Comparison of ENCODE assay signal across 11 mouse cellular contexts in the genomic region with DNA sequence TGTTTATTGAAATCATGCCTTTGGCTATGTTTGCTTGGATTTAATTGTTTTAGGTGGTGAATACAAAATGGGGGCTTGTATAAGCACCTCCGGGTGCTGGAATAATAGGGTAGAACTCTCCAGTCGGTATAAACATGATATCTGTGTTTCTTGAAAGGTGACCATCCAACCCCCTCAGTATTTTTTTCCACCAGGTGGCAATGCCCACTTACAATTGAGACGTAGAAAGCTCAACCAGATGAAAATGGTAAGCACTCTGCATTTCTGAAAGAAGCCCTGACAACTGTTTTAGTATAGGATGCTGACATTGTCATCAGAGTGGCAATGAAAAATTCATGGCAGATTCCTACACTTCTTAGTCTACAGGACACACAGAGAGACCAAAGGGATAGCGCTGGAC.
DNase-seq lines count a peak whose midpoint lies in the region; ATAC-seq and TF ChIP-seq lines count a peak whose summit lies in the region.
"Had no signal": no experiment of that assay in that cellular context is flagged by ENCODE, and none has a peak within 500 bp of the region (broad histone marks: within the 10 kb centered on the region; RNA-seq: fewer than 3 reads in every experiment).

No protein-coding gene starts in this region.

- no peak for TF ChIP-seq EP300 in MEL (IDR thresholded peaks at IDR 0.05; ENCODE audit: low read depth in 1 of 2, low read length in 2 of 2)

- H3K27me3 ChIP-seq in forebrain, postnatal 0 days (ENCODE audit: insufficient read depth, low read length) = no peaks in the 10 kb centered on the region
- no peaks in the 10 kb centered on the region for H3K27me3 ChIP-seq in forebrain, embryonic 11.5 days (ENCODE audit: control insufficient read depth, insufficient read depth, low read length)
- H3K27me3 ChIP-seq in MEL (ENCODE audit: control insufficient read depth in 1 of 2, insufficient read depth in 2 of 2, low read length in 2 of 2) = peaks cover 0 to 1% of the 10 kb centered on the region in 2 experiments; a peak in 1 of 4 replicates
- no peaks in the 10 kb centered on the region for H3K27me3 ChIP-seq in embryonic facial prominence, embryonic 11.5 days (ENCODE audit: control insufficient read depth, insufficient read depth, low read length)
- H3K27me3 ChIP-seq: embryonic facial prominence, embryonic 15.5 days; limb, embryonic 12.5 days had no signal

- peak; percentile 60 for DNase-seq in forebrain, postnatal 0 days
- DNase-seq in forebrain, embryonic 11.5 days (ENCODE audit: low spot score) = no peak
- peak; percentile 8 for DNase-seq in left cerebral cortex, postnatal 14 days (ENCODE audit: low spot score in 2 of 2)
- no peak for DNase-seq in left cerebral cortex, postnatal 36 days (ENCODE audit: low spot score in 2 of 2)
- no peak for DNase-seq in MEL (ENCODE audit: low read depth, low spot score)
- DNase-seq in embryonic facial prominence, embryonic 11.5 days (ENCODE audit: low spot score) = peak; percentile 18
- no peak for DNase-seq in urinary bladder, adult 18-20 months (ENCODE audit: low spot score in 2 of 2)
- no peak for DNase-seq in heart, adult 11 months

- no peak overlapping the region for H3K9ac ChIP-seq in forebrain, postnatal 0 days
- no peak overlapping the region for H3K9ac ChIP-seq in forebrain, embryonic 11.5 days (ENCODE audit: low read length)
- H3K9ac ChIP-seq in MEL (ENCODE audit: control insufficient read depth, low read depth, low read length, poor library complexity, severe bottlenecking) = no peak overlapping the region
- H3K9ac ChIP-seq in embryonic facial prominence, embryonic 11.5 days (replicated peaks; ENCODE audit: low read length) = no peak overlapping the region
- H3K9ac ChIP-seq: embryonic facial prominence, embryonic 15.5 days; limb, embryonic 12.5 days had no signal

- H3K9me3 ChIP-seq in forebrain, postnatal 0 days (ENCODE audit: low read length) = no peaks in the 10 kb centered on the region
- no peaks in the 10 kb centered on the region for H3K9me3 ChIP-seq in forebrain, embryonic 11.5 days (ENCODE audit: control insufficient read depth, low read length)
- H3K9me3 ChIP-seq in MEL (replicated peaks; ENCODE audit: insufficient read depth, low read length) = no peaks in the 10 kb centered on the region
- no peaks in the 10 kb centered on the region for H3K9me3 ChIP-seq in embryonic facial prominence, embryonic 11.5 days (replicated peaks; ENCODE audit: control insufficient read depth, low read length)
- H3K9me3 ChIP-seq: embryonic facial prominence, embryonic 15.5 days; limb, embryonic 12.5 days had no signal

- no peaks in the 10 kb centered on the region for H3K79me2 ChIP-seq in MEL (ENCODE audit: control insufficient read depth, insufficient read depth, low read length, poor library complexity)

- ATAC-seq in forebrain, postnatal 0 days = no peak
- no peak for ATAC-seq in forebrain, embryonic 11.5 days (replicated peaks; ENCODE audit: low FRiP score)
- ATAC-seq in embryonic facial prominence, embryonic 11.5 days (replicated peaks; ENCODE audit: insufficient number of reproducible peaks, low FRiP score, low TSS enrichment, low read depth) = no peak

- no peak for TF ChIP-seq POLR2A in MEL (IDR thresholded peaks at IDR 0.05; ENCODE audit: control insufficient read depth in 1 of 2, insufficient read depth in 1 of 2, low read depth in 1 of 2, low read length in 2 of 2, poor library complexity in 1 of 2)

- H3K4me3 ChIP-seq in forebrain, postnatal 0 days (ENCODE audit: low read depth, low read length) = no peak overlapping the region
- H3K4me3 ChIP-seq in forebrain, embryonic 11.5 days (ENCODE audit: low read depth, low read length) = no peak overlapping the region
- no peak overlapping the region for H3K4me3 ChIP-seq in MEL (ENCODE audit: control insufficient read depth in 1 of 2, insufficient read depth in 1 of 2, low read depth in 2 of 2, low read length in 2 of 2)
- no peak overlapping the region for H3K4me3 ChIP-seq in embryonic facial prominence, embryonic 11.5 days (ENCODE audit: low read depth, low read length)
- H3K4me3 ChIP-seq: embryonic facial prominence, embryonic 15.5 days; limb, embryonic 12.5 days had no signal

- TF ChIP-seq CTCF in forebrain, postnatal 0 days (IDR thresholded peaks at IDR 0.05; ENCODE audit: low read depth) = peak; percentile 62
- 0 out of 6 replicates have a peak, but pooled peaks of 1 of the 3 experiments have one; percentile 3 for TF ChIP-seq CTCF in MEL (IDR thresholded peaks at IDR 0.05 in 2 of 3, conservative IDR thresholded peaks at IDR 0.05 in 1 of 3; ENCODE audit: control insufficient read depth in 1 of 3, insufficient read depth in 1 of 3, low read depth in 2 of 3, low read length in 3 of 3, poor library complexity in 1 of 3, severe bottlenecking in 1 of 3)

- intact Hi-C loops in left cerebral cortex, postnatal 14 days (cut with DNase I) = loop anchor here (5.0 kb wide), 1 partner anchor 878 kb away; a partner anchor contains a TSS
- intact Hi-C loops in left cerebral cortex, postnatal 36 days (cut with DNase I) = loop anchor here (5.0 to 10.0 kb wide), 2 partner anchors 881 to 1263 kb away; a partner anchor contains a TSS

- no peak overlapping the region for H3K27ac ChIP-seq in forebrain, postnatal 0 days (ENCODE audit: low read depth, low read length)
- H3K27ac ChIP-seq in forebrain, embryonic 11.5 days (ENCODE audit: low read depth, low read length) = no peak overlapping the region
- H3K27ac ChIP-seq in MEL (ENCODE audit: control insufficient read depth, low read depth, low read length) = no peak overlapping the region
- no peak overlapping the region for H3K27ac ChIP-seq in embryonic facial prominence, embryonic 11.5 days (replicated peaks; ENCODE audit: low read depth, low read length)
- H3K27ac ChIP-seq: embryonic facial prominence, embryonic 15.5 days; limb, embryonic 12.5 days had no signal

- H3K4me1 ChIP-seq in forebrain, postnatal 0 days (ENCODE audit: insufficient read depth) = no peaks in the 10 kb centered on the region
- H3K4me1 ChIP-seq in forebrain, embryonic 11.5 days (replicated peaks; ENCODE audit: control insufficient read depth, insufficient read depth, low read length) = no peaks in the 10 kb centered on the region
- H3K4me1 ChIP-seq in MEL (ENCODE audit: control insufficient read depth in 1 of 2, insufficient read depth in 2 of 2, low read length in 2 of 2) = no peaks in the 10 kb centered on the region
- H3K4me1 ChIP-seq in embryonic facial prominence, embryonic 11.5 days (ENCODE audit: control insufficient read depth, insufficient read depth, low read length) = no peaks in the 10 kb centered on the region
- H3K4me1 ChIP-seq: embryonic facial prominence, embryonic 15.5 days; limb, embryonic 12.5 days had no signal

- WGBS in forebrain, postnatal 0 days = 53% methylated on average over 4 of the region's 4 CpGs
- WGBS in forebrain, embryonic 11.5 days = 71% methylated on average over 4 of the region's 4 CpGs
- 70% methylated on average over 4 of the region's 4 CpGs for WGBS in embryonic facial prominence, embryonic 11.5 days

- TF ChIP-seq RAD21 in MEL (IDR thresholded peaks at IDR 0.05; ENCODE audit: low read depth, low read length) = peak; percentile 14

- no peaks in the 10 kb centered on the region for H3K36me3 ChIP-seq in forebrain, postnatal 0 days (ENCODE audit: insufficient read depth)
- no peaks in the 10 kb centered on the region for H3K36me3 ChIP-seq in forebrain, embryonic 11.5 days (ENCODE audit: control insufficient read depth, insufficient read depth, low read length)
- H3K36me3 ChIP-seq in MEL (ENCODE audit: control insufficient read depth in 1 of 2, insufficient read depth in 2 of 2, low read length in 2 of 2) = no peaks in the 10 kb centered on the region
- no peaks in the 10 kb centered on the region for H3K36me3 ChIP-seq in embryonic facial prominence, embryonic 11.5 days (replicated peaks; ENCODE audit: control insufficient read depth, insufficient read depth, low read depth, low read length)
- H3K36me3 ChIP-seq: embryonic facial prominence, embryonic 15.5 days; limb, embryonic 12.5 days had no signal

- H3K4me2 ChIP-seq in forebrain, postnatal 0 days (ENCODE audit: low read depth) = no peak overlapping the region
- no peak overlapping the region for H3K4me2 ChIP-seq in forebrain, embryonic 11.5 days (ENCODE audit: low read depth, low read length, severe bottlenecking)
- H3K4me2 ChIP-seq in embryonic facial prominence, embryonic 11.5 days (ENCODE audit: low read depth, low read length) = no peak overlapping the region
- H3K4me2 ChIP-seq: embryonic facial prominence, embryonic 15.5 days; heart, embryonic 11.5 days; limb, embryonic 12.5 days had no signal

TF ChIP-seq in MEL, 35 proteins besides CTCF, POLR2A, EP300 and RAD21:
- TF ChIP-seq SMC3 (IDR thresholded peaks at IDR 0.05; ENCODE audit: low read depth, low read length) (no peak; the same call in 1 of the 2 replicates), NRF1 (IDR thresholded peaks at IDR 0.05; ENCODE audit: insufficient read depth, low read depth, low read length, poor library complexity, severe bottlenecking) (no peak), RCOR1 (IDR thresholded peaks at IDR 0.05; ENCODE audit: low read depth, low read length) (no peak), MXI1 (IDR thresholded peaks at IDR 0.05; ENCODE audit: low read depth, low read length) (no peak), USF2 (IDR thresholded peaks at IDR 0.05; ENCODE audit: borderline replicate concordance in 1 of 2, insufficient read depth in 1 of 2, low read depth in 1 of 2, low read length in 2 of 2) (no peak), GABPA (IDR thresholded peaks at IDR 0.05; ENCODE audit: low read depth, low read length) (no peak), JUND (IDR thresholded peaks at IDR 0.05; ENCODE audit: low read depth, low read length) (no peak), MYB (IDR thresholded peaks at IDR 0.05; ENCODE audit: low read depth, low read length) (no peak), ETS1 (IDR thresholded peaks at IDR 0.05; ENCODE audit: low read depth, low read length) (no peak), UBTF (IDR thresholded peaks at IDR 0.05; ENCODE audit: borderline replicate concordance, insufficient read depth, low read depth, low read length) (no peak), SIN3A (IDR thresholded peaks at IDR 0.05; ENCODE audit: low read length) (no peak), TAL1 (IDR thresholded peaks at IDR 0.05; ENCODE audit: low read length) (no peak), ELF1 (IDR thresholded peaks at IDR 0.05; ENCODE audit: low read depth, low read length) (no peak), ZKSCAN1 (IDR thresholded peaks at IDR 0.05; ENCODE audit: low read depth, low read length) (no peak), MAX (IDR thresholded peaks at IDR 0.05; ENCODE audit: low read length) (no peak), BHLHE40 (IDR thresholded peaks at IDR 0.05; ENCODE audit: borderline replicate concordance, low read depth, low read length) (no peak), MEF2A (IDR thresholded peaks at IDR 0.05; ENCODE audit: extremely low read depth, insufficient replicate concordance, low read depth, low read length, poor library complexity, severe bottlenecking) (no peak), TCF12 (IDR thresholded peaks at IDR 0.05; ENCODE audit: low read depth, low read length) (no peak)
TF ChIP-seq in MEL: peak in this region for 0.

Comparison
In these comparisons a context has a peak if more than half of its experiments do, and no peak if none do; other contexts are left out.
1. DNase-seq: peak in forebrain, postnatal 0 days (single experiment), left cerebral cortex, postnatal 14 days (2 of 2) and embryonic facial prominence, embryonic 11.5 days (single experiment); none in forebrain, embryonic 11.5 days (single experiment), left cerebral cortex, postnatal 36 days (0 of 2), MEL (single experiment), urinary bladder, adult 18-20 months (0 of 2) and heart, adult 11 months (single experiment).